Mouse (Mus musculus): ENCODE measurements around the gene Gm13693. TPM values are rescaled to one million over a fixed set of nuclear protein-coding genes. Genes with fewer than 3 reads are reported as not detected.
"Not testable (repeated sequence)": the region's sequence is repeated elsewhere in the genome, so short reads cannot be mapped to it uniquely, and the experiment has no call there.

The Gm13693 gene
- total and polyA plus RNA-seq, 2 experiments from 2014 or later = not detected

- H3K27ac ChIP-seq; ATAC-seq; DNase-seq (ENCODE audit: low spot score); H3K4me1 ChIP-seq (ENCODE audit: insufficient read depth, low read length); H3K4me3 ChIP-seq (ENCODE audit: low read length); H3K27me3 ChIP-seq (ENCODE audit: insufficient read depth, low read length); H3K9ac ChIP-seq (replicated peaks; ENCODE audit: low read length); H3K4me2 ChIP-seq (ENCODE audit: low read depth, low read length); H3K9me3 ChIP-seq (ENCODE audit: low read length); H3K36me3 ChIP-seq (ENCODE audit: insufficient read depth, low read length): not testable (repeated sequence)
- WGBS = no CpG with 5 or more reads among the region's 6 CpGs
Measured at GRCm38 (mm10) chr2:83990253-83990652, 28.9 kb downstream of the Gm13693 start, which contains the start of gene Gm13691. Gene Gm13691 (plus strand): TSS chr2:83990553.

GRCm38 (mm10) chr2:83993639-83994255 lies 32.4 kb downstream of the Gm13693 start:
- H3K4me1 ChIP-seq (ENCODE audit: insufficient read depth, low read length); H3K27ac ChIP-seq; H3K27me3 ChIP-seq (ENCODE audit: insufficient read depth, low read length); H3K36me3 ChIP-seq (ENCODE audit: insufficient read depth, low read length); H3K9ac ChIP-seq (replicated peaks; ENCODE audit: low read length); H3K9me3 ChIP-seq (ENCODE audit: low read length); ATAC-seq; H3K4me2 ChIP-seq (ENCODE audit: low read depth, low read length); DNase-seq (ENCODE audit: low spot score); H3K4me3 ChIP-seq (ENCODE audit: low read length): not testable (repeated sequence)
- WGBS = 66% methylated on average over 7 of the region's 9 CpGs

- no CpG with 5 or more reads among the region's 3 CpGs for WGBS
- not testable (repeated sequence) for H3K9me3 ChIP-seq (ENCODE audit: low read length); H3K4me3 ChIP-seq (ENCODE audit: low read length); H3K9ac ChIP-seq (replicated peaks; ENCODE audit: low read length); ATAC-seq; H3K4me2 ChIP-seq (ENCODE audit: low read depth, low read length); H3K27me3 ChIP-seq (ENCODE audit: insufficient read depth, low read length); H3K27ac ChIP-seq; DNase-seq (ENCODE audit: low spot score); H3K4me1 ChIP-seq (ENCODE audit: insufficient read depth, low read length); H3K36me3 ChIP-seq (ENCODE audit: insufficient read depth, low read length)
Measured at GRCm38 (mm10) chr2:83994526-83994925, 33.2 kb downstream of the Gm13693 start.

- Histone ChIP-seq H3K4me3 (ENCODE audit: low read length) (no peak overlapping the region), H3K9me3 (ENCODE audit: low read length) (no peaks in the 10 kb centered on the region), H3K4me1 (ENCODE audit: insufficient read depth, low read length) (no peaks in the 10 kb centered on the region), H3K36me3 (ENCODE audit: insufficient read depth, low read length) (no peaks in the 10 kb centered on the region), H3K9ac (replicated peaks; ENCODE audit: low read length) (no peak overlapping the region), H3K4me2 (ENCODE audit: low read depth, low read length) (no peak overlapping the region), H3K27me3 (ENCODE audit: insufficient read depth, low read length) (no peaks in the 10 kb centered on the region), H3K27ac (no peak overlapping the region)
- 41% methylated on average over 1 of the region's 1 CpGs for WGBS
- no peak for TF ChIP-seq CTCF (IDR thresholded peaks at IDR 0.05; ENCODE audit: low read depth)
- ATAC-seq (no peak), DNase-seq (ENCODE audit: low spot score) (peak; percentile 47)
Measured at GRCm38 (mm10) chr2:84008913-84009312, 47.6 kb downstream of the Gm13693 start.

GRCm38 (mm10) chr2:84009818-84010217 lies 48.5 kb downstream of the Gm13693 start:
- Histone ChIP-seq H3K4me3 (ENCODE audit: low read length) (no peak overlapping the region), H3K27ac (no peak overlapping the region), H3K4me2 (ENCODE audit: low read depth, low read length) (no peak overlapping the region), H3K27me3 (ENCODE audit: insufficient read depth, low read length) (no peaks in the 10 kb centered on the region), H3K9ac (replicated peaks; ENCODE audit: low read length) (no peak overlapping the region), H3K4me1 (ENCODE audit: insufficient read depth, low read length) (no peaks in the 10 kb centered on the region), H3K36me3 (ENCODE audit: insufficient read depth, low read length) (no peaks in the 10 kb centered on the region), H3K9me3 (ENCODE audit: low read length) (no peaks in the 10 kb centered on the region)
- no peak for TF ChIP-seq CTCF (IDR thresholded peaks at IDR 0.05; ENCODE audit: low read depth)
- no peak for DNase-seq (ENCODE audit: low spot score)
- WGBS = 75% methylated on average over 3 of the region's 3 CpGs
- ATAC-seq = no peak

Other genes with a start within 250 kb of the Gm13693 start
- 47.4 and 54.0 TPM in 2 replicates for gene Itgav, start 237.1 kb upstream of the Gm13693 start, total RNA-seq (2014; rRNA removed)
- gene Itgav, start 237.1 kb upstream of the Gm13693 start, polyA plus RNA-seq (2015; fragmentation: Nextera tagmentation; extraction: Ambion mirVana) = 30.8 and 39.4 TPM in 2 replicates
- 70.3 and 75.5 TPM in 2 replicates for gene Fam171b, start 148.9 kb upstream of the Gm13693 start, total RNA-seq (2014; rRNA removed)
- gene Fam171b, start 148.9 kb upstream of the Gm13693 start, polyA plus RNA-seq (2015; fragmentation: Nextera tagmentation; extraction: Ambion mirVana) = 69.0 and 72.1 TPM in 2 replicates
- gene Zswim2, start 20.3 kb upstream of the Gm13693 start, total RNA-seq (2014; rRNA removed) = not detected in 2 replicates
- not detected in 2 replicates for gene Zswim2, start 20.3 kb upstream of the Gm13693 start, polyA plus RNA-seq (2015; fragmentation: Nextera tagmentation; extraction: Ambion mirVana)
- not detected in 2 replicates for gene Gm13698, start 5.8 kb upstream of the Gm13693 start, total RNA-seq (2014; rRNA removed)
- gene Gm13698, start 5.8 kb upstream of the Gm13693 start, polyA plus RNA-seq (2015; fragmentation: Nextera tagmentation; extraction: Ambion mirVana) = not detected in 2 replicates
- gene Gm13695, start 5.8 kb downstream of the Gm13693 start, total RNA-seq (2014; rRNA removed) = not detected in 2 replicates
- not detected in 2 replicates for gene Gm13695, start 5.8 kb downstream of the Gm13693 start, polyA plus RNA-seq (2015; fragmentation: Nextera tagmentation; extraction: Ambion mirVana)
- not detected in 2 replicates for gene Gm13696, start 11.6 kb downstream of the Gm13693 start, total RNA-seq (2014; rRNA removed)
- not detected in 2 replicates for gene Gm13696, start 11.6 kb downstream of the Gm13693 start, polyA plus RNA-seq (2015; fragmentation: Nextera tagmentation; extraction: Ambion mirVana)
- not detected in 2 replicates for gene Gm13694, start 17.4 kb downstream of the Gm13693 start, total RNA-seq (2014; rRNA removed)
- not detected in 2 replicates for gene Gm13694, start 17.4 kb downstream of the Gm13693 start, polyA plus RNA-seq (2015; fragmentation: Nextera tagmentation; extraction: Ambion mirVana)
- not detected in 2 replicates for gene Gm13697, start 23.2 kb downstream of the Gm13693 start, total RNA-seq (2014; rRNA removed)
- gene Gm13697, start 23.2 kb downstream of the Gm13693 start, polyA plus RNA-seq (2015; fragmentation: Nextera tagmentation; extraction: Ambion mirVana) = not detected in 2 replicates
- not detected in 2 replicates for gene Gm13691, start 29.1 kb downstream of the Gm13693 start, total RNA-seq (2014; rRNA removed)
- not detected in 2 replicates for gene Gm13691, start 29.1 kb downstream of the Gm13693 start, polyA plus RNA-seq (2015; fragmentation: Nextera tagmentation; extraction: Ambion mirVana)